Mouse (Mus musculus): ENCODE data around the gene Tbc1d1.

DNA sequence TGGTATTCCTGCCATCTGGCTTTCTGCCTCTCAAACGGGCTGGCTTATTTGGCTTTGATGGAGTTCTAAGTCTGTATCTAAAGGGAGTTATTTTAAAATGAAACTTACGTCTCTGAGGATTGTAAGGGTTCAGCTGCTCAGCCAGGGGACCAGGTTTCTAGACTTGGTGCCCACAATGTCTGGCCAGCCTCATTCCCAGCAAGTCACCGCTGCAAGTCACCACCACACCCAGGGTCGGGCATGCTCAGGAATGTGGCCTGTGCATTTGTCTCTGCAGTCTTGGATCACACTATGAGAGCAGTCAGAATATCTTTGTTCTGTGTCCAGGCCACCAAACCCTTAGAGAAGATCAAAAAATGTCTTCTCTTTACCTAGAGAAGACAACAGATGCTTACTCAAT, 237.4 kb downstream of the Tbc1d1 start:
- TF ChIP-seq CTCF (IDR thresholded peaks at IDR 0.05; ENCODE audit: low read depth) = no peak
- no peak for TF ChIP-seq EP300 (IDR thresholded peaks at IDR 0.05; ENCODE audit: low read depth)
